Mouse (Mus musculus) testis, adult 2 months (tissue): Measurements from ENCODE around the gene Olfr547. TPM values are rescaled to one million over a fixed set of nuclear protein-coding genes. Genes with fewer than 3 reads are reported as not detected.

Experiments used
- H3K27ac ChIP-seq: fragments of 200-500 bp; 2 replicates; pipeline ENCODE4 v1.5.1; 2012; ENCODE audit warnings: low read depth, low read length; ENCODE audit not compliant: control insufficient read depth, insufficient read depth
- H3K27me3 ChIP-seq: fragments of 200-500 bp; 2 replicates; pipeline ENCODE4 v1.6.1; 2012; ENCODE audit warnings: mild to moderate bottlenecking, low read length, moderate library complexity; ENCODE audit not compliant: control insufficient read depth, insufficient read depth
- H3K36me3 ChIP-seq: fragments of 200-500 bp; 2 replicates; pipeline ENCODE4 v1.6.1; 2012; ENCODE audit warnings: mild to moderate bottlenecking, low read length; ENCODE audit not compliant: control insufficient read depth, insufficient read depth
- H3K4me1 ChIP-seq: fragments of 200-500 bp; 2 replicates; pipeline ENCODE4 v1.6.1; 2012; ENCODE audit warnings: low read length; ENCODE audit not compliant: control insufficient read depth, insufficient read depth
- H3K4me3 ChIP-seq: fragments of 200-500 bp; 2 replicates; pipeline ENCODE4 v1.5.1; 2012; ENCODE audit warnings: low read depth, mild to moderate bottlenecking, low read length, moderate library complexity, mixed read lengths; ENCODE audit not compliant: control insufficient read depth
- CTCF ChIP-seq: fragments of 200-500 bp; IDR thresholded peaks from 2 replicates; pipeline ENCODE4 v1.5.1; 2012; ENCODE audit warnings: low read depth, mild to moderate bottlenecking, inconsistent platforms, low read length, moderate library complexity; ENCODE audit not compliant: control insufficient read depth, insufficient read depth, insufficient replicate concordance
- POLR2A ChIP-seq: fragments of 200-500 bp; IDR thresholded peaks from 2 replicates; pipeline ENCODE4 v1.6.1; 2012; ENCODE audit warnings: low read depth, mild to moderate bottlenecking, inconsistent platforms, low read length, moderate library complexity; ENCODE audit not compliant: control insufficient read depth
- polyA plus RNA-seq: library from polyadenylated mRNA; depleted of rRNA; stranded (reverse); fragments of >200 nt; gene quantifications from 2 replicates; pipeline ENCODE4 v1.2.3, GENCODE M21; 2012

Gene Olfr547
- polyA plus RNA-seq, 1 experiment = not detected

DNA sequence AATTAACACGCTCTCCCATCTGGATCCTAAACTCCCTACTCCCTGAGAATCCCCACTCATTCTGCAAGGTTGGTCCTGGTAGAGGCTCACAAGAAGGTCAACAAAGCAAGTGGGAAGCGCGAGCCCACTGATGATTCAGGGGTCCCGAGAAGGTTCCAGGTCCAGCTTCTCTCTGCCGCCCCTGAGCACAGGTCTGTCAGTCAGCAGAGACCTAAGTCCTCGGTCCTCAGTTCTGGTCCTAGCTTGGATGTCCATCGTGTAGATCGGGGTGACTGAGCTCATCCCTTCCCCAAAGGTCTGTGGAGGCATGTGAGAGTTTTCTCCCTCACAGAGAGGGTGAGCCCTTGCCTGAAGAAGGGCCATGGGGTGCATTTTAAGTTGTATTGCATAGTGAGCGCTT, 26.5 kb upstream of the Olfr547 start:
- Histone ChIP-seq H3K27me3 (no peaks in the 10 kb centered on the region), H3K4me3 (no peak overlapping the region), H3K27ac (no peak overlapping the region), H3K36me3 (no peaks in the 10 kb centered on the region), H3K4me1 (peaks cover 3% of the 10 kb centered on the region)
- TF ChIP-seq POLR2A (no peak), CTCF (no peak)

GRCm38 (mm10) chr7:102508666-102509065, 25.9 kb upstream of the Olfr547 start:
- no peak overlapping the region for H3K4me3 ChIP-seq
- H3K27ac ChIP-seq = no peak overlapping the region
- H3K27me3 ChIP-seq = no peaks in the 10 kb centered on the region
- H3K36me3 ChIP-seq = no peaks in the 10 kb centered on the region
- H3K4me1 ChIP-seq = peaks cover 5% of the 10 kb centered on the region
- TF ChIP-seq POLR2A (no peak), CTCF (no peak)

DNA sequence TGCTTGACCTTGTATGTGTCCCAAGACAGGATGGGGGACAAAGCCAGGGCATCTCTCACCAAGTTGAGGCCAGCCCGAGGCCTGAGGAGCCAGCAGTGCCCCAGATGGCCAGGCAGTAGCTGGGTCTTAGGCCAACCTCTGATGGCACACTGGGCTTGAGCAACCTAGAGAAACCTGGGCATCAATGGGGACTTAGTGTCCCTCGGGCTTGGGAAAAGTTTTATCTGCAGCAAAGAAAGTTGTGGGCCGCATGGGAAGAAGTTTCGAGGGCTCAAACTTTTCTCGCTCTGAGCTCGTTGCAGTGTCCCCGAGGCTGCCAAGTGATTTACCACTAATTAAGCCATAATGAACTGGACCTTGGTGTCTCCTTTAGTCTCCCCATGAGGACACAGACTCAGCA, 24.8 kb upstream of the Olfr547 start:
- peaks cover 5% of the 10 kb centered on the region for H3K4me1 ChIP-seq
- no peak overlapping the region for H3K4me3 ChIP-seq
- H3K36me3 ChIP-seq = no peaks in the 10 kb centered on the region
- TF ChIP-seq CTCF (no peak), POLR2A (no peak)
- no peaks in the 10 kb centered on the region for H3K27me3 ChIP-seq
- H3K27ac ChIP-seq = no peak overlapping the region

- Histone ChIP-seq H3K27ac (no peak overlapping the region), H3K4me3 (no peak overlapping the region), H3K4me1 (peaks cover 5% of the 10 kb centered on the region), H3K36me3 (no peaks in the 10 kb centered on the region), H3K27me3 (no peaks in the 10 kb centered on the region)
- TF ChIP-seq POLR2A (no peak), CTCF (no peak)
These were observed 22.6 kb upstream of the Olfr547 start for GRCm38 (mm10) chr7:102511927-102512326.

DNA sequence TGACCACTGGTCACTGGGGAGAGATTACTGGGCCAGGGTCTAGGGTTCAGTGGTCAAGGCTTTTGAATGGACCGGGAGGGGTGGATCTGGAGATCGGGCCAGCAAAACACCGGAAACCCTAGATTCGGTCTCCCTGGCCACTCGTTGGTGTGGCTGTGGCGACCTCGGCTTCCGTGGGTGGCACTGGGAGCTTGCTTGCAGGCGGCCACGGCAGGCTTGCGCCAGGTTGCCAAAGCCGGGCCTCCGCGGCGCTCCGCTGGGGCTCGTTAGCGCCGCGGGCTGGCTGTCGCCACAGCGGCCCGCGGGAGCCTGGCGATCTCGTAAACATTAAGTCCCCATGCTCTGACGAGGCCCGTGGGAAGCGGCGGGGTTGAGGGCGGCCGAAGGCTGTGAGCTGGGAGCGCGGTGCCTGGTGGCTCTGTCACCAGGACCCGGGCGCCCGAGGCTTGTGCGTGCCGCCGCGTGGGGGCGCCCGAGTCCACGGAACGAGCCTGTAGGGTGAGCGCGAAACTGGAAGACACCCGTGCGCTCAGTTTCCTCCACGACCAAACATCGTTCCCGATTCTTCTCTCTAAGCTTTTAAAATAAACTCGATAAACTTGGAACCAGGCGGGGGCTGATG, 21.6 kb upstream of the Olfr547 start:
- peak overlapping the region; percentile 27 for H3K4me3 ChIP-seq
- H3K36me3 ChIP-seq = no peaks in the 10 kb centered on the region
- no peaks in the 10 kb centered on the region for H3K27me3 ChIP-seq
- peaks cover 5% of the 10 kb centered on the region for H3K4me1 ChIP-seq
- peak; percentile 71 for TF ChIP-seq CTCF
- TF ChIP-seq POLR2A = no peak
- H3K27ac ChIP-seq = no peak overlapping the region

- H3K4me1 ChIP-seq = peaks cover 5% of the 10 kb centered on the region
- no peaks in the 10 kb centered on the region for H3K27me3 ChIP-seq
- no peak for TF ChIP-seq POLR2A
- no peak for TF ChIP-seq CTCF
- H3K27ac ChIP-seq = no peak overlapping the region
- H3K36me3 ChIP-seq = no peaks in the 10 kb centered on the region
- no peak overlapping the region for H3K4me3 ChIP-seq
These were observed 20.4 kb upstream of the Olfr547 start for GRCm38 (mm10) chr7:102514144-102514543.

DNA sequence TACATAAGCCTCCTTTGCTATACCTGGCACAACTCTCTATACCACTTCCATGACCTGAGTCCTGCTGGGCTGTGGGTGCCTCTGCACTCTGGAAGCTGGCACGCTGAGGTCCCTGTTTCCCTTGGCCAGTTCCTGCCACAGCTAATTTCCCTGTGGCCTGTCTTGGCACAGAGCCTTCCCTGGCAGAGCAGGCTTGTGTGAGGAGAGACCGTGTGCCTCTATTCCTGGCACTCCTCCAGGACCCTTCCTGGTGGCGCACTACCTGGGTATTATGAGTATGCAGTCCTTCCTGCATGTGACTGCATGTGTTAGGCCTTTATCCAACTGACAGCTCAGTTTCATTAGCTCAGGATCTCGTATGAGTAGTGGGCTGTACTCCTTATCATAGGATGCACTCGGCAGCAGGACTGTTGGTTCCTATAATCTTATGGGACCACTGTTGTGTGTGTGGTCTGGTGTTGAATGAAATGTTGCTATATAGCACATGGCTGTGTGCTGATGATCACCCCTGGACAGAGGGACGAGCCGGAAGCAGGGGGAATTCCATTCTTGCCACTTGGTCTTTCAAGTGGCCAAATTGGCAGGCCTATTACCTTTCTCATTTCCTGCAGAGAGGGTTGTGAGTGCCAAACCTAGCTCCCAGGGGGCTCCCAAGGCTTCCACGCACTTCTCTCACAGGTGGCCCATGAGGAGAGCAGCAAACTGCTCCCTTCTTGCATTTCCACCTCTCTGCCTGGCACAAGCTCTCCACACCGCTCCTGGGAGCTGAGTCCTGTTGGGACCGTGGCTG, 18.1 kb upstream of the Olfr547 start:
- H3K36me3 ChIP-seq = no peaks in the 10 kb centered on the region

More for the DNA sequence above, 18.1 kb upstream of the Olfr547 start:
- H3K4me3 ChIP-seq = no peak overlapping the region
- TF ChIP-seq POLR2A = no peak
- TF ChIP-seq CTCF = no peak
- peaks cover 5% of the 10 kb centered on the region for H3K4me1 ChIP-seq
- H3K27ac ChIP-seq = no peak overlapping the region
- no peaks in the 10 kb centered on the region for H3K27me3 ChIP-seq
